Mouse (Mus musculus) cerebellum, adult 2 months (tissue): ENCODE measurements around the gene Kirrel3. TPM values are rescaled to one million over a fixed set of nuclear protein-coding genes. Genes with fewer than 3 reads are reported as not detected.
A peak's percentile ranks its signal among the peaks of the same experiment; 100 is the strongest.

ENCODE experiments used
- DNase-seq, 2 experiments: peaks; one replicate each; pipeline ENCODE4 v3.0.0; 2021
- H3K27ac ChIP-seq: fragments of 200-500 bp; 2 replicates; pipeline ENCODE4 v1.5.1; 2012; ENCODE audit warnings: low read length, control low read depth, inconsistent platforms; ENCODE audit not compliant: insufficient read depth
- H3K27me3 ChIP-seq: fragments of 200-500 bp; 2 replicates; pipeline ENCODE4 v1.6.1; 2012; ENCODE audit warnings: inconsistent platforms, mild to moderate bottlenecking, low read length, moderate library complexity; ENCODE audit not compliant: control insufficient read depth, insufficient read depth
- H3K4me1 ChIP-seq: fragments of 200-500 bp; 2 replicates; pipeline ENCODE4 v1.6.1; 2011; ENCODE audit warnings: low read length; ENCODE audit not compliant: control insufficient read depth, insufficient read depth
- H3K4me3 ChIP-seq: fragments of 200-500 bp; replicated peaks from 2 replicates; pipeline ENCODE3; 2011; ENCODE audit warnings: mild to moderate bottlenecking, low read depth, low read length, control low read depth; ENCODE audit not compliant: insufficient read depth
- CTCF ChIP-seq: fragments of 200-500 bp; IDR thresholded peaks from 2 replicates; pipeline ENCODE4 v1.5.1; 2011; ENCODE audit warnings: low read depth, mild to moderate bottlenecking, control low read depth, low read length, moderate library complexity, borderline replicate concordance; ENCODE audit not compliant: insufficient read depth
- POLR2A ChIP-seq: fragments of 200-500 bp; IDR thresholded peaks from 2 replicates; pipeline ENCODE4 v1.6.1; 2011; ENCODE audit warnings: low read length, control low read depth, borderline replicate concordance; ENCODE audit not compliant: insufficient read depth
- WGBS: fragments of 180-500 bp; shearing (Covaris S2); methylation state at CpG from one replicate; pipeline ENCODE4 v1.1.7; 2018; 5-methylcytosine and 5-hydroxymethylcytosine counted together
- polyA plus RNA-seq: library from polyadenylated mRNA; depleted of rRNA; stranded (reverse); fragments of >200 nt; gene quantifications from 2 replicates; pipeline ENCODE4 v1.2.3, GENCODE M21; 2012

The Kirrel3 gene
- polyA plus RNA-seq, 1 experiment: 63.5 TPM

GRCm38 (mm10) chr9:35049891-35050527 lies 564.3 kb downstream of the Kirrel3 start:
- DNase-seq: no peak
- WGBS: 90% methylated on average over 3 of the region's 3 CpGs
- Histone ChIP-seq H3K27me3 (no peaks in the 10 kb centered on the region), H3K4me1 (no peaks in the 10 kb centered on the region; the same call in 1 of the 2 replicates), H3K27ac (no peak overlapping the region), H3K4me3 (no peak overlapping the region)
- TF ChIP-seq CTCF (no peak), POLR2A (no peak)

GRCm38 (mm10) chr9:35050701-35051454 lies 565.2 kb downstream of the Kirrel3 start:
- no peak for TF ChIP-seq CTCF
- no peak for TF ChIP-seq POLR2A
- H3K4me3 ChIP-seq: no peak overlapping the region
- 94% methylated on average over 6 of the region's 6 CpGs for WGBS
- H3K27ac ChIP-seq: no peak overlapping the region
- H3K27me3 ChIP-seq: no peaks in the 10 kb centered on the region
- peak in 1 of 2 experiments; percentile 5 for DNase-seq
- no peaks in the 10 kb centered on the region; the same call in 1 of the 2 replicates for H3K4me1 ChIP-seq

- Histone ChIP-seq H3K4me1 (no peaks in the 10 kb centered on the region), H3K4me3 (no peak overlapping the region), H3K27me3 (no peaks in the 10 kb centered on the region), H3K27ac (no peak overlapping the region)
- no peak for TF ChIP-seq CTCF
- no peak for TF ChIP-seq POLR2A
- 77% methylated on average over 4 of the region's 4 CpGs for WGBS
- DNase-seq: peak in 1 of 2 experiments; percentile 6
Observed at GRCm38 (mm10) chr9:35051666-35052065, 566.0 kb downstream of the Kirrel3 start.

- no peak for TF ChIP-seq CTCF
- no peak for TF ChIP-seq POLR2A
- H3K4me1 ChIP-seq: no peaks in the 10 kb centered on the region
- 96% methylated on average over 4 of the region's 4 CpGs for WGBS
- H3K27me3 ChIP-seq: no peaks in the 10 kb centered on the region
- H3K4me3 ChIP-seq: no peak overlapping the region
- no peak overlapping the region for H3K27ac ChIP-seq
- peak in 1 of 2 experiments; percentile 5 for DNase-seq
Observed at GRCm38 (mm10) chr9:35052671-35053070, 567.0 kb downstream of the Kirrel3 start.

- Histone ChIP-seq H3K4me3 (no peak overlapping the region), H3K27ac (no peak overlapping the region), H3K4me1 (no peaks in the 10 kb centered on the region; the same call in 1 of the 2 replicates), H3K27me3 (no peaks in the 10 kb centered on the region)
- 96% methylated on average over 16 of the region's 16 CpGs for WGBS
- TF ChIP-seq POLR2A: no peak
- no peak for TF ChIP-seq CTCF
- DNase-seq: peak in 1 of 2 experiments; percentile 3
Observed at GRCm38 (mm10) chr9:35053081-35053480, 567.4 kb downstream of the Kirrel3 start.

- H3K27ac ChIP-seq: no peak overlapping the region
- WGBS: 67% methylated on average over 3 of the region's 3 CpGs
- no peak for TF ChIP-seq POLR2A
- no peak for TF ChIP-seq CTCF
Observed at GRCm38 (mm10) chr9:35053669-35054068, 568.0 kb downstream of the Kirrel3 start.

GRCm38 (mm10) chr9:35055528-35056330 lies 570.0 kb downstream of the Kirrel3 start:
- WGBS: 97% methylated on average over 11 of the region's 11 CpGs
- Histone ChIP-seq H3K27me3 (no peaks in the 10 kb centered on the region), H3K4me1 (peaks cover 5% of the 10 kb centered on the region; the same call in 1 of the 2 replicates), H3K27ac (no peak overlapping the region), H3K4me3 (no peak overlapping the region)
- DNase-seq: peak in 1 of 2 experiments; percentile 5
- no peak for TF ChIP-seq CTCF
- TF ChIP-seq POLR2A: no peak

More at GRCm38 (mm10) chr9:35053669-35054068, 568.0 kb downstream of the Kirrel3 start:
- no peaks in the 10 kb centered on the region for H3K27me3 ChIP-seq
- peaks cover 2% of the 10 kb centered on the region; the same call in 1 of the 2 replicates for H3K4me1 ChIP-seq
- H3K4me3 ChIP-seq: no peak overlapping the region
- peak in 1 of 2 experiments; percentile 4 for DNase-seq
